Mouse (Mus musculus) liver, embryonic 14.5 days (tissue): Measurements from ENCODE around the gene Egfem1.

ENCODE experiments used
- CTCF ChIP-seq: IDR thresholded peaks from 2 replicates; pipeline ENCODE4 v1.5.1; 2016; ENCODE audit warnings: antibody characterized with exemption, low read depth, control low read depth
- EP300 ChIP-seq: IDR thresholded peaks from 2 replicates; pipeline ENCODE4 v1.6.1; 2016; ENCODE audit warnings: antibody characterized with exemption, low read depth

GRCm38 (mm10) chr3:29040064-29040463, 41.8 kb upstream of the Egfem1 start:
- TF ChIP-seq CTCF (no peak), EP300 (no peak)
